Mouse (Mus musculus) testis, adult 2 months (tissue): ENCODE results near the gene Stox2.
A peak's percentile ranks its signal among the peaks of the same experiment; 100 is the strongest.

Experiments
- CTCF ChIP-seq: fragments of 200-500 bp; IDR thresholded peaks from 2 replicates; pipeline ENCODE4 v1.5.1; 2012; ENCODE audit warnings: low read depth, mild to moderate bottlenecking, inconsistent platforms, low read length, moderate library complexity; ENCODE audit not compliant: control insufficient read depth, insufficient read depth, insufficient replicate concordance
- POLR2A ChIP-seq: fragments of 200-500 bp; IDR thresholded peaks from 2 replicates; pipeline ENCODE4 v1.6.1; 2012; ENCODE audit warnings: low read depth, mild to moderate bottlenecking, inconsistent platforms, low read length, moderate library complexity; ENCODE audit not compliant: control insufficient read depth

DNA sequence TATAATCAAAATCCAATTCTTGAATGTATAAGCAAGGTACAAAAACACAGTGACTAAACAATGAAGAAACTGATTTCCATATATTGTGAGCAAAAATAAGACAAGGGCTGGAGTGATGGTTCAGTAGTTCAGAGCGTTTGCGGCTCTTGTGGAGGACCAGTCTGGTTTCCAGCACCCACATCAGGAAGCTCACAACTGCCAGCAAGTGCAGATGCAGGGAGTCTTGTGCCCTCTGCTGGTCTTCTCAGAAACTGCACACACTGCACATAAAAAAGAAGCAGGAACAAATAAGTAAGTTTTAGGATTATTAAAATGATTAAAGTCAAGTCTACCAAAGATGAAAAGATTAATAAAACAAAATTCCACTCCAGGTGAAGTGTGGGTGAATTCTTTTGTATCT, 291.6 kb downstream of the Stox2 start:
- TF ChIP-seq CTCF (0 out of 2 replicates have a peak, but pooled peaks have one; percentile 8), POLR2A (no peak)
